In genomic region chr6:64728499-64729198, GRCm38 (mm10) we compare ENCODE assay signal across 7 mouse cellular contexts. TPM values are rescaled to one million over a fixed set of nuclear protein-coding genes. Genes with fewer than 3 reads are reported as not detected.
DNase-seq lines count a peak whose midpoint lies in the region; ATAC-seq lines count a peak whose summit lies in the region.

Gene Atoh1 (plus strand): TSS chr6:64729125.

- H3K9me3 ChIP-seq in heart, embryonic 16.5 days (replicated peaks; ENCODE audit: control insufficient read depth, low read length): no peaks in the 10 kb centered on the region

- peaks cover 45% of the 10 kb centered on the region for H3K27me3 ChIP-seq in heart, embryonic 16.5 days (ENCODE audit: control insufficient read depth, insufficient read depth, low read length)

- H3K27ac ChIP-seq in heart, embryonic 16.5 days (ENCODE audit: low read length): no peak within 1 kb of the TSS

- WGBS in heart, embryonic 16.5 days: 1% methylated on average over 34 of the region's 34 CpGs

- no peaks in the 10 kb centered on the region for H3K36me3 ChIP-seq in heart, embryonic 16.5 days (ENCODE audit: control insufficient read depth, insufficient read depth)

- peak; percentile 91 for DNase-seq in ZHBTc4 (ENCODE audit: low read depth, low spot score)
- DNase-seq in embryo, embryonic 10 days (ENCODE audit: low spot score): peak; percentile 83
- DNase-seq in kidney, postnatal 25 days: peak; percentile 65 to 84
- DNase-seq in lung, postnatal 4 days: peak; percentile 16 to 49
- peak; percentile 52 for DNase-seq in testis, postnatal 10 days (ENCODE audit: low spot score)
- DNase-seq in adipocyte (ENCODE audit: low spot score): no peak

- peak within 1 kb of the TSS; percentile 71 for H3K4me2 ChIP-seq in heart, embryonic 16.5 days (ENCODE audit: low read depth, low read length)

- peak; percentile 85 for ATAC-seq in heart, embryonic 16.5 days (replicated peaks; ENCODE audit: extremely low read depth, insufficient read depth, low FRiP score)

- H3K9ac ChIP-seq in heart, embryonic 16.5 days (ENCODE audit: low read length): peak within 1 kb of the TSS; percentile 60

- peaks cover 11% of the 10 kb centered on the region for H3K4me1 ChIP-seq in heart, embryonic 16.5 days (ENCODE audit: control insufficient read depth, insufficient read depth, low read length)

- H3K4me3 ChIP-seq in heart, embryonic 16.5 days (ENCODE audit: low read length): peak within 1 kb of the TSS; percentile 48

RNA-seq across cellular contexts. Expression of gene Atoh1, which starts in this region (rescaled TPM):
- not detected in 2 replicates for polyA plus RNA-seq in heart, embryonic 16.5 days (2015; fragmentation: Nextera tagmentation; extraction: Ambion mirVana)

Comparison
In these comparisons a context has a peak if more than half of its experiments do, and no peak if none do; other contexts are left out.
1. Peak in ATAC-seq, H3K4me3 ChIP-seq, H3K9ac ChIP-seq and H3K4me2 ChIP-seq in heart, embryonic 16.5 days; RNA of the gene not detected or under 1 TPM.